Mouse (Mus musculus) c-Kit-positive CD71-positive TER-119-positive erythroid progenitor cells, embryonic 14.5 days (primary cell): ENCODE measurements around the gene Aaed1.
"Not testable (repeated sequence)": the region's sequence is repeated elsewhere in the genome, so short reads cannot be mapped to it uniquely, and the experiment has no call there.

Experiments
- DNase-seq: peaks from one replicate; pipeline ENCODE4 v3.0.0-alpha.2; 2013; ENCODE audit warnings: low spot score

The Aaed1 gene

GRCm38 (mm10) chr13:64307508-64307907 is 5.0 kb downstream of the Aaed1 start:
- no peak for DNase-seq

GRCm38 (mm10) chr13:64306078-64306477 is 6.4 kb downstream of the Aaed1 start:
- DNase-seq, result peak; percentile 53

- no peak for DNase-seq
Measured at GRCm38 (mm10) chr13:64299069-64299468, 13.4 kb downstream of the Aaed1 start.

GRCm38 (mm10) chr13:64286791-64287190 is 25.7 kb downstream of the Aaed1 start:
- no peak for DNase-seq

DNA sequence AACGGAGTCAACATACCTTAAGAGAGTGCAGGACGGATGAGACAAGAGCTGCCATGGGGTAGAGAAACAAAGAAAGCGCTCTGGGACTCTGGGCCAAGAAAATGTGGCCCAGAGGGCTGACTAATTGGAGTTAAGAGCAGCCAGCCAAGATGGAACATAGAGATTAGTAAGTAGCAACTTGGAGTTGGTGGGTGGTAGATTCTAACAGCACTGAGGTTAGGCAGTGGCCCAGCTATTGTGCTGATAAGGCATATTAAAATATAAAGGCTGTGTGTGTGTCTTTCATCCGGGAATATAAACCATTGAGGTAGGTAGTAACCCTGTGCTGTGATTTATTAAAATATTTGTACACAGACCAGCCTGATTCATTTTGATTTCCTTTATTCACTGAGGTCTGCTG is 26.2 kb downstream of the Aaed1 start:
- no peak for DNase-seq

DNA sequence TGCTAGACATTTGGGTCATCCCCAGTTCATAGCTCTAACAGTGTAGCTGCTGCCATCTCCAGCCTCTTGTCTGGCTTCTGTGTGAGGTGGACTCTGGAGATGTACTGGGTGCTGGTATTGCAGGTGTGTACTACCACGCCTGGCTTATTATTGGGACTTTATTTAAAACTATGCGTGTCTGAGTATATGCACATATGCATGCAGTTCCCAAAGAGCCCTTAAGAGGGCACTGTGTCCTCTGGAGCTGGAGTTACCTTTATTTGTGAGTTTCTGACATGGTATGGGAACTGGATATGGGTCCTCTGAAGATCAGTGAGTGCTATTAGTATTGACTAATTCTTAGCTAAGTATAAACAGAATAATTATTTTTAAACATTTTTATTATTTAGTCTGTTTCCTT is 27.8 kb downstream of the Aaed1 start:
- DNase-seq, result no peak

DNA sequence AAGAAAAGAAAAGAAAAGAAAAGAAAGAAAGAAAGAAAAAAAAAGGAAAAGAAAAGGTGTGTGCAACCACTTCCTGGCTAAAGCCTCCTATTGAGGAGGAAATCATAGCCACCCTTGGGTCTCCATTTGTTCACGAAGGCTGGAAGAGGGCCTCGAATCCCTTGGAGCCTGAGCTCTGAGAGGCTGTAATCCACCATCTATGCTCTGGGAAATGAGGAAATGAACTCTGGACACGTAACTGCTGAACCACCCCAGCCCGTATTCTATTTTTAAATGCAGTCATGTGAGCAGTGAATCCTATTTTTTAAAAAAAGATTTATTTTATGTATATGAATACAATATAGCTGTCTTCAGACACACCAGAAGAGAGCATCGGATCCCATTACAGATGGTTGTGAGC is 31.6 kb downstream of the Aaed1 start:
- DNase-seq, result no peak

DNA sequence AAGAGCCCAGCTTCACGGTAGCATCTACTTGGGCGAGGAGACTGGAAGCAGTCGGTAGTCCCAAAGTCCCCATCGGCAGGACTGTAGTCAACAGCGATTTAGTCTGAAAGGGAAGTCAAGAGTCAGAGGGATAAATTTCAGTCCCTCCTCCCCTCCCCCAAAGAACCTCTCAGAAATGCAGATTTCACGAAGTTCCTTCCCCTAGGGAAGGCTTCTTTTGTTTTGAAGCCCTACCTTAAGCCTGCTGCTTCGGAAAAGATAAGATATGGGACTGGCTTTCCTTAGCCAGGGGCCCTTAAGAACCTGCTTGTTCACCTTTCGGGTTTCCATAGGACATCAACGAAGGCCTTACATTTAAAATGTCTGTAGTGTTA is 36.8 kb downstream of the Aaed1 start:
- no peak for DNase-seq

DNA sequence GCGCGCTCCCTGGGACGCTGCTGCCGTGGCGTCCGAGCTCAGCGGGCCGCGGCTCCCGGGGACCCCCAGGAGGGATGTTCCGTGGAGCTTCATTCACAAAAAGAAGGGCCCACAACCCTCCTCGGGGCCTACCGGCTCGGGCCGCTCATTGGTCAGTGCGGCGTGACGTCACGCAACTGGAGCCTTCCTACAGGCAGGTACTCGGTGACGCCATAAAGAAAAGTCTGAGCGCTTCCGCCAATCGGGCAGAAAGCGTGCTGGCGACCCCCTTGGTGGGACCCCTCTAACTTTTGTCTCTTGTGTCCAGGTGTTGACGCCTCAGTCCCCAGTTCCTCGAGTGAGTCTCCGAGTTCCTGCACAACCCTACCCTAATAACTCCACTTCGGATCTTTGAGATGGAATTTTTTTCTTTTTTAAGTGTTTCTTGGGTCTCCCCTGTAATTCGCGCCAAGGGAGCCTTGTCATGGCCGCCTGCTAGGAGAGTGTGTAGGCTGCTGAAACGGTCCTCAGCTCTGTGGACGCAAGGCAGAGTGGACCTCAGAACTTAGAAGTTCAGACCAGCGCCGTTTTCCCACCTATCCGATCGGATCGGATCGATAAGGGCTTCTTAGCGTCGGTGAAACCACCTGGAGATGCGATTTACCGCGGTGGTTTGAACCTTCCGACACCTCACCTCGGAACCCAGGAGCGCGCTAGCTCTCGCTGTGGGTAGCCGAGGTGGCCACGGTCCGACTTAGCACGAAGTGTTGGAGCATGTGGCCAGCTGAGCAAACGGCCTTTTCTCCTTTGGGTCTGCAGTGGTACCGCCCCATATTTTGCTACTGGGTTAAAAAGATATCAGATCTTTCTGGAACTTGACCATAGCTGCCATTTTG is 37.4 kb downstream of the Aaed1 start, which contains the start of gene Cdc14b:
TSS of gene Cdc14b (minus strand) at position 412 of the 875 bp plus-strand sequence.
- DNase-seq, result peak; percentile 57

GRCm38 (mm10) chr13:64273891-64274844 is 38.3 kb downstream of the Aaed1 start:
- DNase-seq, result no peak

- no peak for DNase-seq
Measured at GRCm38 (mm10) chr13:64273352-64273751, 39.2 kb downstream of the Aaed1 start.

DNA sequence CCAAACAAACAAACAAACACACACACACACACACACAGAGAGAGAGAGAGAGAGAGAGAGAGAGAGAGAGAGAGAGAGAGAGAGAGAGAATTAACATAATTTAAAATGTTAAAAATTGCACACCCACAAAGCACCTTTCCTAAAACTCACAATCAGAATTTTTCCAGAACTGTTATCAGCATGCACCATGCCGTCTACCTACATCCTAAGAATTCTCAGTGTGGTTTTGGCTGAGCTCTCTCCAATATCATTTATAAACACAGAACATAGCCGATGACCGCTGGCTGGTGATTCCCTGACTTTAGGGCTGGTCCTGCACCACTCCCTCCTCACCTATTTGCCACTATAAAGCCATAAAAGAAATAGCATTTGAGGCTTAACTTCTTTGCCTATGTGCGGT is 44.1 kb downstream of the Aaed1 start:
- no peak for DNase-seq

GRCm38 (mm10) chr13:64267151-64267550 is 45.4 kb downstream of the Aaed1 start:
- DNase-seq, result no peak

DNA sequence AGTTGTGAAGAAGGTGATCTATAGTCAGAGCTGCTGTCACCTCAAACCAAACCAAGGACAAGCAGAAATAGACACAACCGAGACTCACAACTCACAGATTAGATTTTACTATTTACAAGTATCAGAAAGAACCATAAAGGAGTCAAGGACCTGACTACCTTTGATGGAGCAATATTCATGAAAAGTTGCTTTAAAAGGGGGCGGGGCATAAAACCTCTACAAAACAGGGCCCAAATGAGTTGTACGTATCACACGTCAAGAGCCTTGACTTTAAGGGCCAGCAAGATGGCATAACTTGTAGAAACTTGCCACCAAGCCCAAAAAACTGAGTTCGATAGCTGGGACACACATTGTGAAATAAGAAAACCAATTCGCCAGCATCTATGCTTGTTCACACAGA is 47.9 kb downstream of the Aaed1 start:
- DNase-seq, result no peak

- no peak for DNase-seq
Measured at GRCm38 (mm10) chr13:64259903-64260302, 52.6 kb downstream of the Aaed1 start.

GRCm38 (mm10) chr13:64258516-64258821 is 54.0 kb downstream of the Aaed1 start:
- no peak for DNase-seq

- no peak for DNase-seq
Measured at GRCm38 (mm10) chr13:64257814-64258515, 54.5 kb downstream of the Aaed1 start.

- no peak for DNase-seq
Measured at GRCm38 (mm10) chr13:64257010-64257813, 55.3 kb downstream of the Aaed1 start.

DNA sequence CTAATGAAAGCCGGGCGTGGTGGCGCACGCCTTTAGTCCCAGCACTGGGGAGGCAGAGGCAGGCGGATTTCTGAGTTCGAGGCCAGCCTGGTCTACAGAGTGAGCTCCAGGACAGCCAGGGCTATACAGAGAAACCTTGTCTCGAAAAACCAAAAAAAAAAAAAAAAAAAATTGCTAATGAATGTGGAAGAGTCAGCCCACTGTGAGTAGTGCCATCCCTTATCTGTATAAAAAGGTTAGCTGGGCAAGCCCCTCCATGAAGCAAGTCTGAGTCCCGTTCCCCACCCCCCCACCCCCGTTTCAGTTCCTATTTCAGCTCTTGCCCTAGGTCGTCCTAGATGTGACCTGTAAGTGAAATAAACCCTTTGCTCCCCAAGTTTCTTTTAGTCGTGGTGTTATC is 58.3 kb downstream of the Aaed1 start:
- DNase-seq, result not testable (repeated sequence)

DNA sequence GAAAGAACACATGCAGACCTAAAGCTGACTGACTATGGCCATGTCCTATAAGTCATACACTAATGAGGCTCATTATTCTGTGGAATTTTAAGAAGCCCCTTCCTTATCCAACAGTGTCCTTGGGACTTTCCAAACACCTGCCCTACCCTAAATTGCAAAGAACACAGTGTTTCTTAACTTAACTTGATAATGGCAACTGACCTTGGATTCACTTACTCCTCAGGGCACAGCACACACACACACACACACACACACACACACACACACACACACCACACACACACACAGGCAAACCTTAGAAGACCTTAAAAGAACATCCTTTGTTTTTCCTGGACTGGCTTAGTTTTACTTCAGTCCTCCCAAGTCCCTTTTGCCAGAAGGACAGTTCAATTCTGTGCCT is 58.8 kb downstream of the Aaed1 start:
- DNase-seq, result no peak

DNA sequence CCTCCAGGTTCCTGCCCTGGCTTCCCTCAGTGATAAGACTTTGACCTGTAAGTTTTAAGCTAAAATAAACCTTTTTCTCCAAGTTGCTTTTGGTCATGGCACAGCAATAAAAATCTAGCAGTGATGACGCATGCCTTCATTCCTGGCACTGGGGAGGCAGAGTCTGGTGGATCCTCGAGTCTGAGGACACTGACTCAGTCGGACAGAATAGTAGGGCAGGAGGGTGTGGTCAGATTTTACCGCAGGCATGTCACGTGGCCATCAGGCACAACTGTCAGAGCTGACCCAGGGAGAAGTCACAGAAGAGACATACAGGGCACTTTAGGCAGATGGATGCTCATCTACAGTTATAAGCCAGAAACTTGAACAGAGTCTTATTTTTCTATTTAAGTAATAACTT is 60.4 kb downstream of the Aaed1 start:
- DNase-seq, result no peak

GRCm38 (mm10) chr13:64250363-64250762 is 62.1 kb downstream of the Aaed1 start:
- DNase-seq, result peak; percentile 34
